Mouse (Mus musculus): Measurements from ENCODE around the gene Gzmm. TPM values are rescaled to one million over a fixed set of nuclear protein-coding genes. Genes with fewer than 3 reads are reported as not detected.
"Not testable (repeated sequence)": the region's sequence is repeated elsewhere in the genome, so short reads cannot be mapped to it uniquely, and the experiment has no call there.

The Gzmm gene
- total RNA-seq, 2 experiments from 2014 or later, result 1.8 to 2.4 TPM

DNA sequence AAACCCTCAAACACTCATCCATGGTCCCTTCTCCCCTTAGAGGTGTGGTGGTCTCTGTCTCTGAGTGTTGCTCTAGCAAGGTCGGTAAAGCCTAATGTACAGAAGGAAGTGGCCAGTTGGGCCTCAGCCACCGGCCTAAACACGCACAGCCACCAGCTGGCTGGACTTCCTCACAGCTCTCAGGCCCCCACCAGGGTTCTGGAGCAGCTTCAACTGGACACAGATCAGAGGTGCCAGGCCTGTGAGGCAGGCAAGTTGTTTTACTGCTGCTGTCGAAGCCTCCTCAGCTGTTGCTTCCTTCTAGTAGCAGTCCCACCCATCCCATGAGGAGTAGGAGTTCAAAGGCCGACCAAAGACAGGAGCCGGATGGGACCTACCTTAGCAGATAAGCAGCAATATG, 9.1 kb downstream of the Gzmm start:
- ATAC-seq (replicated peaks; ENCODE audit: low FRiP score, low TSS enrichment, poor library complexity, severe bottlenecking), result no peak

DNA sequence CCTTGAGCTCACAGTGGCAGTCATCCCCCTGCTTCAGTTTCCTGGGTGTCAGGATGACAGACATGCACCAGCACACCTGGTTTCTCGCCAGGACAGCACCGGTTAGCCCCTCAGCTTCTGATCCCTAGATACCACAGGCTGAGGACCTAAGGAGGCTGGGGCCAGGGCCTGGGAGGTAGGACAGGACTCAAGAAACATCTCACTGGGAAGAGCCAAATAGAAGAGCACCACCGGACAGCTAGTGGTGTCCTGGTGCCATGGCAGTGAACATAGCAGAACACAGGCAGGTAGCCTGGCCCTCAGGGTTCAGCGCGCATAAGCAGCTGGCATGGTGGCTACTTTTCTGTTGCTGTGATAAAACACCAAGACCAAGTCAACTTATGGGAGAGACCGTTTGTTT, 9.6 kb downstream of the Gzmm start:
- ATAC-seq (replicated peaks; ENCODE audit: low FRiP score, low TSS enrichment, poor library complexity, severe bottlenecking), result no peak

DNA sequence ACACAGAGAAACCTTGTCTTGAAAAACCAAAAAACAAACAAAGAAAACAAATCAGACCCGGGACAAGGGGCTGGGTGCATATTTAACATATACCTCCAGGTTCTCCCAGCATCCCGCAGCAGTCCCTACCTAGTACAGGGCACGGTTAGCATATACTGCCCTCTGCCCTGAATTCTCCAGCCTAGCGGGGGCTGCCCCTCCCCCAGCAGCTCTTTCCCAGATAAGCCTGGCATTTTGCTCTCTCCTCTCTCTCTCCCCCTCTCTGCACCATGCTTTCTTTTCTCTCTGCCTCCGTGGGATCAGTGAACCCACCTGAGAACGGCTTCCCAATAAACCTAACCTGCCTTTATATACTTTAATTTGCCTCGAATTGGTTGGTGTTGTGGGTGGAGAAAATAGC, 11.9 kb downstream of the Gzmm start:
- no peak for ATAC-seq (replicated peaks; ENCODE audit: low FRiP score, low TSS enrichment, poor library complexity, severe bottlenecking)

DNA sequence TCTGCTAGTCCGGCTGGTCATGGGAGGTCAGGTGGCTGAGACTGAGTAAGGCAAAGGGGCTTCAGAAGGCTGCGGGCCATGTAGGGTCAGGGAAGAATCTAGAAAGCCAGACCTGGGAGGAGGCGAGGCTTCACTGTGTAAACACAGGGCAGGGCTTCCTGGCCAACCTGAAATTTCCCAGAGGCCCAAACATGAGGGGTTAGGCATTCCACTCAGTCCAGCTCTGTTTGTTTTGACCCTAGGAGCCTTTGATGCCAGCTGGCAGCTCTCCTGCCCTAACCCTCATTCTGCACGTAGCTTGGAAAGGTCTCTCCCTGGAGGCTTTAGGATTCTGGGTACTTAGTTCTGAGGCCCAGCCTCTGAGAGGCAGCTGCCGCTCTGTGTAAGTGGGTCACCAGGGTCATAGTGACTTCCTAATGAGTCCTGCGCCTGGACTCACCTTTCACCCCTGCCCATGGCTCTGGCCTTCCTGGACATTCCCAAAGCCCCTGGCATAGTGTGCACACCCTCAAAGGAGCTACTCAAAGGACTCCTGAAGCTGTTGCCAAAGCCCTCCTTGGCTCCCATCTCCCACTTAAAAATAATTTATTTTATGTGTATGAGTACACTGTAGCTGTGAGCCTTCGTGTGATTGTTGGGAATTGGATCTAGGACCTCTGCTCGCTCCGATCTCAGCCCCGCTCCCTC, 12.8 kb downstream of the Gzmm start:
- ATAC-seq (replicated peaks; ENCODE audit: low FRiP score, low TSS enrichment, poor library complexity, severe bottlenecking), result no peak

DNA sequence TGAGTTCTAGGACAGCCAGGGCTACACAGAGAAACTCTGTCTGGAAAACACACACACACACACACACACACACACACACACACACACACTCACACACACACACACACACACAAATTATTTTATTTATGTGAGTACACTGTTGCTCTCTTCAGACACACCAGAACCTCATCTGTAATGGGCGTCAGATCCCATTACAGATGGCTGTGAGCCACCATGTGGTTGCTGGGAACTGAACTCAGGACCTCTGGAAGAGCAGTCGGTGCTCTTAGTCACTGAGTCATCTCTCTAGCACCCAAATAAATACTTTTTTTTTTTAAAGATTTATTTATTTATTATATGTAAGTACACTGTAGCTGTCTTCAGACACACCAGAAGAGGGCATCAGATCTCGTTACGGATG, 14.2 kb downstream of the Gzmm start:
- ATAC-seq (replicated peaks; ENCODE audit: low FRiP score, low TSS enrichment, poor library complexity, severe bottlenecking), result not testable (repeated sequence)

DNA sequence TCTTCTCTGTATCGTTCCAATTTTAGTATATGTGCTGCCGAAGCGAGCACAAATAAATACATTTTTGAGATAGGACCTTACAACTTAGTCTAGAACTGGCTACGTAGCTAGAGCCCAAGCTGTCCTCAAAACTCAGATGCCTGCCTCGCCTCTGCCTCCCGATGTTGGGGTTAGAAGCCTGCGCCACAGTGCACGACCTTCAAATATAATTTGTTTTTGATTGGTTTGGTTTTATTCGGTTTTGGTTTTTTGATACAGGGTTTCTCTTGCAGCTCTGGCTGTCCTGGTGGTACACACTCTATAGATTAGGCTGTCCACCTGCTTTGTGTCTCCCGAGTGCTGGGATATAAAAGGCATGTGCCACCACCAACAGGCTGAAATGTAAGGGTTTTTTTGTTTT, 14.7 kb downstream of the Gzmm start:
- no peak for ATAC-seq (replicated peaks; ENCODE audit: low FRiP score, low TSS enrichment, poor library complexity, severe bottlenecking)

DNA sequence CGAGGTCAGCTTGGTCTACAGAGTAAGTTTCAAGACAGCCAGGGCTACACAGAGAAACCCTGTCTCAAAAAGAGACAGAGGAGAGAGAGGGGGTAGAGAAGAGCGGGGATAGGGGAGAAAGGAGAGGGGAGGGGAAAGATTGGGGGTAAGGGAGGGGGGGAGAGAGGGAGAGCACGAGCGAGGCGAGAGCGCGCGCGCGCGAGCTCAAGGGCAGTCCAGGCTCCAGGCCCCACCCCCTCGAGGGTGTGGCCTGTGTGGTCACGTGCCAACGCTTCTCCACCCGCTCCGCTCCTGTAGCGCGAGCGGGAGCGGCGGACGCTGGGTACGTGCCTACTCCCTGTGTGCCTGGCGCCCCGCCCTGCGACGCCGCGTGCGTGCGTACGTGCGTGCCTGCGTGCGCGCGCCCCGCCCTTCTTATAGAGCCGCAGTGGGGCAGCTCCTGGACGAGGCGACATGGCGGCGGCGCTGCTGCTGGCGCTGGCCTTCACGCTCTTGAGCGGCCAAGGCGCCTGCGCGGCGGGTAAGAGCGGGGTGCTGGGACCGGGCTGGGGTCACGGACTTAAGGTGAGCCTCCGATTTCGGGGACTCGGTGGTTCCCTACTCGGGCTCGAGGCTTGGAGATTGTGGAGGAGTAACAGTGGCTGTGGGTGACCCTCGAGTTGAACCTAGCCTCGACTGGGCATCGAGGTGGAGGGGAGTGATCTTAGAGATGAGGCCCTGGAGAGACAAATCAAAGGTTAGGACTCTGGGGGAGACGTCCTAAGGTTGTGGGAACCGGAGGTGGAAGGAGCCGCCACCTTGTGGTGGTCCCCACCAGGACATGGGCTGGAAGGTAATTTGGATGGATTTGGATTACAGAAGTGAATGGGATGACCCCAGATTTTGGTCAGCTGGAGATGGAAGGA, 15.5 kb downstream of the Gzmm start, which contains the start of gene Bsg:
Gene Bsg, plus strand, starts transcription at position 427 of the 905 bp plus-strand sequence.
- peak; percentile 80 for ATAC-seq (replicated peaks; ENCODE audit: low FRiP score, low TSS enrichment, poor library complexity, severe bottlenecking)

DNA sequence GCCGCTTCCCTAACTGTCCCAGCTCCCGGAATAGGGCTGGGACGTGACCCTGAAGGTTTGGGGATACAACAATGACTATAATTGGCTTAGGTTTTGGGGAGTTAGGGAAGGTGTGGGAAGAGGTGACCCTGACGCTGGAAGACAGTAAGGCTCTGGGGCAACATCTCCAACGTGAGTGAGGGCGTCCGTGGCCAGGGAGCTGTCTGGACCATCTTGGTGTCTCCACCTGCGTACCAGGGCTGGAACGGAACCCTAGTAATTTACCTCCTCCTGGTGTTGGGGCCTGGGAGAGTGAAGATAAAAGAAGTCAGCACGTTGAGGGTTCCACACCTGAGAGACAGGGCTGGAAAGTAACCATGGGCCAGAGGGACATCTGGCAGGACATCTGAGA, 16.1 kb downstream of the Gzmm start:
- ATAC-seq (replicated peaks; ENCODE audit: low FRiP score, low TSS enrichment, poor library complexity, severe bottlenecking), result no peak

DNA sequence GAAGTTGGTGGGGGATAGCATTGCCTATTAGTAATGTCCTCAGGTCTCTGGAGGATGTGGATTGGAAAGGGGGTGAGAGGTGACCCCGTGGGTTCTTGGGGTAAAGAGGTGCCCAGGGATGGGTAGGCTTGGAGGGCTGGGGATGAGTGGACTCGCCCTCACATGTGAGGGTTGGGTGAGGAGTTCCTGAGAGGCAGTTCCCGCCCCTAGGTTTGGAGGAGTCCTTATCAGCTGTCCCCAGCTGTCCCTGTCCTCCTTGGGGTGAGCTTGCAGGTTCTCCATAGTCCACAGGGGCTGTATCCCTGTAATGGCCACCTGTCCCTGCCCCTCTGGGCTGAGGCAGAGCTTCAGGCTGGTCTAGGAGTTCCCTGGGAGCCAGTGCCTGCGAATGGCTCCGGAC, 17.1 kb downstream of the Gzmm start:
- peak; percentile 80 for ATAC-seq (replicated peaks; ENCODE audit: low FRiP score, low TSS enrichment, poor library complexity, severe bottlenecking)

DNA sequence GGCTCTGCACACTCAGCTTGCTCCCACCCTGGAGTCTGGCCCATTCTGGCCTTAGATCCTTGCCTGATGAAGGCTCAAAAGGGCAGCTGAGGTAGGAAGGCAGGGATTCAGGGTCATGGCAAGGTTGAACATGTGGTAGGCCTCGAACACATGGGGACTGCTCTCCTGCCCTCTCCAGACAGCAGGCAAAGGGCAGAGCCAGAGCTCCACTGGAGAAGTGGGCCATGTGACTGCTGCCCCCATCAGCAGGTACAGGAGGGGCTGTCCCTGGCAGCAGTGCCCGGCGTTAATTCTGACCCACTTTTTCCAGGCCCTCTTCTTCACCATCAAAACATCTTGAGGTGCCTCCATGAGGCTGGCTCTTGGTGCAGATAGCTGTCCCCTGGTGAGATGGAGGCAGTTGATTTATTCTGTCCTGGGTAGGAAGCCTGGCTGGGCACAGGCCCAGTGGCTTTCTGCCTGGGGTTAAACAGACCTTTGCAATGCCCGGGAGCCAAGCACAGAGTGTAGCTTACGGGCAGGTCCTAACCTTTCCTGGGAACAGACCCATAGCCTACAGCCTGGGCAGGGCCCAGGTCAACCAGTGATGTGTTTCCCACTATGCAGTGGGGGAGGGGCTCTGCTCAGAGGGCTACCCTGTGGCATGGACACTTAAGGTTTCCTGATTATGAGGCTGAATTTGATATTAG, 17.7 kb downstream of the Gzmm start:
- no peak for ATAC-seq (replicated peaks; ENCODE audit: low FRiP score, low TSS enrichment, poor library complexity, severe bottlenecking)

DNA sequence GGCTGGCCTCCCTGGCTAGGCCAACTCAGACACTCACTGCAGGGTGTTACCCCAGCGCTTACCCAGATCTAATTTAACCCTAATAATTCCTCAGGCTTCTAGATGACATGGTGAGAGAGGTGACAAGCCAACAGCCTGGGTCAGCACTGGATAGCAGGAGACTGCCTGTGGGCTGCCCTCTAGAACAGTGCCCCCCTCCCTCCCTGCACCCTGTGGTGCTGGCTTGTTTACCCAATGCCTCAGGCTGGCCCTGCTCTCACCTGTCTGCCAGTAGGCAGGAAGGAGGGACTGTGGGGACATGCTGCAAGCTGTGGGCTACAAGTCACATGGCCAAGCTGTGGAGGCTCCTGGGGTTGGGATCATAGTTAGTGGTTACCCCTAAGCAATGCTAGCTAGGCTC, 18.3 kb downstream of the Gzmm start:
- ATAC-seq (replicated peaks; ENCODE audit: low FRiP score, low TSS enrichment, poor library complexity, severe bottlenecking), result no peak

DNA sequence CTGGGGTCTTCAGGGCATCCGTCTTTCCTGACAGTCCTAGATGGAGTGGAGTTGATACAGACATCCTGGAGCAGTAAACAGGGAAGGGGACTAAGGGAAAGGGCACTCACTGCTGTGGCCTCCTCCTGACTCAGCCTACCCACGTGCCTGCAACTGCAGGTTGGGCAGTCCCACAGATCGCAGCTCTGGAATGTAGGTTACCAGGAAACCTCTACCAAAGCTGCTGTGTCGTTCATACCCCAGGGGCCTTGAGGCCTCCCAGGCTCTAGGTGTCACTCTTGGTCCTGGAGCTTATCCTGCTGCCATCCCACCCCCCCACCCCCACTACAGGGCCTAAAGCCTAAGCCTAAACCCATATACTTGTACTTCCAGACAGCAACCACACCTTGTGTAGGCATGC, 18.9 kb downstream of the Gzmm start:
- no peak for ATAC-seq (replicated peaks; ENCODE audit: low FRiP score, low TSS enrichment, poor library complexity, severe bottlenecking)

DNA sequence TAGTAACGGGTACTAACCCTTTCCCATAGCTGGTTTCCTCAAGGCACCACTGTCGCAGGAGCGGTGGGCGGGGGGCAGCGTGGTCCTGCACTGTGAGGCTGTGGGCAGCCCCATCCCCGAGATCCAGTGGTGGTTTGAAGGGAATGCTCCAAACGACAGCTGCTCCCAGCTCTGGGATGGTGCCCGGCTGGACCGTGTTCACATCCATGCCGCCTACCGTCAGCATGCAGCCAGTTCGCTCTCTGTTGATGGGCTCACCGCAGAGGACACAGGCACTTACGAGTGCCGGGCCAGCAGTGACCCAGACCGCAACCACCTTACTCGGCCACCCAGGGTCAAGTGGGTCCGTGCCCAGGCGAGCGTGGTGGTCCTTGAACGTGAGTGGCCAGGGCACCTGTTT, 19.8 kb downstream of the Gzmm start:
- no peak for ATAC-seq (replicated peaks; ENCODE audit: low FRiP score, low TSS enrichment, poor library complexity, severe bottlenecking)

DNA sequence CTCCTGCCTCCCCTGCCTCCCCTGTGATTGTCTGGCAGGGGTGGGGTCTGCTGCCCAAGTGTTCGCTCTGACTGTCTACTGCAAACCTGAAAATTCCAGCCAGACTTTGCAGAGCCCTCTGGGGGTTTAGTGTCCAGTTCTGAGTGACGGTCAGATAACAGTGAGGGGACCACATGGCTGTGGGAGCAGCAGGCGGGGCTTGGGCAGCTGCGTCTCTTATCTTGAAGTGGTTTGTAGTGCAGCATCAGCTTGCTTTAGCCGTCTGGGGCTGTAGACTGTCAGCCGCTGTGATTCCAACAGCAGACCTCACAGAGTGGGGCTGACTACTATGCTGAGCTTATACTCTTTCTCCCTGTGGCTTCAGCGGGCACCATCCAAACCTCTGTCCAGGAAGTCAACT, 20.5 kb downstream of the Gzmm start:
- ATAC-seq (replicated peaks; ENCODE audit: low FRiP score, low TSS enrichment, poor library complexity, severe bottlenecking), result no peak

DNA sequence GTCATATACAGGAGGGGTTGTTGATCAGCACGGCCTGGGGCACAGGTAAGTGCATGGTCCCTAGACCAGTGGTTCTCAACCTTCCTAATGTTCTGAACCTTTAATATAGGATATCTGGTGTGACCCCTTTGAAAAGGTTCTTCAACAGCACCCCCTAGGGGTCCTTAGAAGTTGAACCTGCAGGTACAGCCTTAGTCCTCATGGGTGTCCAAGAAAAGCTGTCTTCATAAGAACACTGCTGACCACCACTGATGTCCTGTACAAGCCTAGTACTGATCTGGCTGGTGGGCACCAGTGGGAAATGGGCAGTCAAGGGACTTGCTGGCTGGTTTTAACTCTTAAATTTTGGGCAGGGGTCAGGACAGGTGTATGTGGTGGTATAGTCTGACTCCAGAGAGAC, 23.2 kb downstream of the Gzmm start:
- ATAC-seq (replicated peaks; ENCODE audit: low FRiP score, low TSS enrichment, poor library complexity, severe bottlenecking), result 0 out of 2 replicates have a peak, but pooled peaks have one; percentile 3

DNA sequence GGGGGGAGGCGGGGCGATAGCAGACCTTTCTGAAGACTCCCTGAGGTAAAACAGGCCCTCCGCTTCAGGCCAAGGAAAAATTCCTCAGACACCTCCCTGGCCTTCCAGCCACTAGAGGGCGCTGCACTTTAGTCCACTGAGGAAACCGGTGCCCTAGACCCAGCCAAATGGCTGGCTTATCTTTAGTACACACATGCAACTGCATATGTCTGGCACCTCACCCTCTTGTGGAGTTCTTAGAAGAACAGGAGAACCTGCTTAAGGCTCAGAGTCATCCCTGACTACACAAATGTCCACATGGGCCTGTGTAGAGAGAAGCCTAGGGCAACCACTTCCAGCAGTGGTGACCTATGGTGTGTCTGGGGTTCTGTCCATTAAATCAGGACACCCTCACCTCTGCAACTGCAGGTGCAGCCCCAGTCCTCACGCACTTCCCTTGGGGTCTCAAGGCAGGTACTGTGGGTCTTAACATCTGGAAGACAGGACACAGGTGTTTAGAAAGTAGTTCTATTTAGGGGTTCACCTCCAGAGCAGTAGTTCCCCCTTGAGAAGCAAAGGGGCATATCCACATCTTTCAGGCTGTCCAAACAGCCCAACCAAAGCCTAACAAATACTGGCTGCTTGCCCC, 23.8 kb downstream of the Gzmm start:
- ATAC-seq (replicated peaks; ENCODE audit: low FRiP score, low TSS enrichment, poor library complexity, severe bottlenecking), result peak; percentile 69

DNA sequence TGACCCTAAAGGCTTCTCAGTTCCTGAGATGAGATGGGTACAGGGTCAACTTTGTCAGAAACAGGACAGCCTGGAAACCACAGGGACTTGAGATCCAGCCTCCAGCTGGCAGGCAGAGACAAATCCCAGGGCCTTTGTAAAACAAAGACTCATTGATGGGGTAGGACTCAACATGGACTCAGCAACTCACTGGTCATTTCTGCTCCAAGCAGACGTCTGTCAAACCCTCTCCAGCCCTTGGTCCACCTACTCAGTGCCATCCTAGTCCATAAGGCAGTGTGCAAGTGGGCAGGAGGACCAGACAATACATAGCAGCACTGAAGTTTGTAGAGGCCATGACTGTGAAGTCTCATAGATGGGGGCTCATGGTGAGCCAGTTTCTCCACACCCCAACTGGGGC, 24.3 kb downstream of the Gzmm start:
- no peak for ATAC-seq (replicated peaks; ENCODE audit: low FRiP score, low TSS enrichment, poor library complexity, severe bottlenecking)

DNA sequence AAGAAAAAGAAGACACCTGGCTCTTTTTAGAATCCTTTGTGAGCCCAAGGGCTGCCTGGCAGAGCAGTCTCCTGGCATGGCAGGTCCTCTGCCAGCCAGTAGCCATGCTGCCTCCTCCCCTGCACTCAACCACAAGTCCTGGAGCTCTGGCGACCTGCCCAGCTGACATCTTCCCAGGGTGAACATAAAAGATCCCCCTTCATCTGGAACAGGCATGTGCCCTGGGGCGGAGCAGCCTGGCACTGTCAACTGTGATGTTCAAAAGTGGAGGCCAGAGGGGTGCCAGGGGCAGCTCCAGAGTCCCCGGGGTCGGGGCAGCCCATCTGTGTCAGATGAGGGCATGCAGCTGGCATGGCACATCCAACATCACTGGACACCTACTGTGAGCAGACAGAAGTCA, 26.2 kb downstream of the Gzmm start:
- ATAC-seq (replicated peaks; ENCODE audit: low FRiP score, low TSS enrichment, poor library complexity, severe bottlenecking), result no peak

DNA sequence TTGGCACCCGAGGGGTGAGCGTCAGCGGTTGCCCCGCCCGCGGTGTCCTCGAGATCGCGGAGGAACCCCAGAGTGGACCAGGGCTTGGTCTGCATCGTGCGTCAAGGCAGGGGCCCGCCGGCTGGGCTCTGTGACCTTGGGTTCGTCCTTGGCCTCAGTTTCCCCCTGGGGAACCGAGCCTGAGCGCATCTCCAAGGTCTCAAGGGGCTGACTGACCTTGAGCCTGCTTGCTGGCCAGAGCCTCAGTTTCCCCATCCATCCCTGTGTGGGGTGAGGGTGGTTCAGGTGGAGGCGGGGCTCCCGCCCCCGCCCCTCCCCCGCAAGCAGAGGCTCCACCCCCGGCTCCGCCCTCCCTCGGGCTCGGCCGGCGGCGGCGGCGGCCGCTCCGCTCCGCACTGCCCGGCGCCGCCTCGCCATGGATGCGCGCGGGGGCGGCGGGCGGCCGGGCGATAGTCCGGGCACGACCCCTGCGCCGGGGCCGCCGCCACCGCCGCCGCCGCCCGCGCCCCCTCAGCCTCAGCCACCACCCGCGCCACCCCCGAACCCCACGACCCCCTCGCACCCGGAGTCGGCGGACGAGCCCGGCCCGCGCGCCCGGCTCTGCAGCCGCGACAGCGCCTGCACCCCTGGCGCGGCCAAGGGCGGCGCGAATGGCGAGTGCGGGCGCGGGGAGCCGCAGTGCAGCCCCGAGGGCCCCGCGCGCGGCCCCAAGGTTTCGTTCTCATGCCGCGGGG, 27.6 kb downstream of the Gzmm start, which contains the start of gene Hcn2:
Gene Hcn2, plus strand, starts transcription at position 381 of the 734 bp plus-strand sequence.
- ATAC-seq (replicated peaks; ENCODE audit: low FRiP score, low TSS enrichment, poor library complexity, severe bottlenecking), result no peak

Measured in megakaryocyte-erythroid progenitor cell, adult 5-6 weeks (primary cell).